Mouse (Mus musculus): ENCODE measurements at regions not wholly inside any gene's neighbourhood (a gene's known extent, or its start where the extent isn't known, plus 50 kb on each side); places are given as distances from the start of the nearest gene placed in this dataset.

GRCm38 (mm10) chr3:54551908-54552307 lies 140.7 kb upstream of the Supt20 start:
- TF ChIP-seq CTCF (IDR thresholded peaks at IDR 0.05; ENCODE audit: low read depth) (no peak), EP300 (IDR thresholded peaks at IDR 0.05; ENCODE audit: low read depth) (no peak)
